In the genomic region with DNA sequence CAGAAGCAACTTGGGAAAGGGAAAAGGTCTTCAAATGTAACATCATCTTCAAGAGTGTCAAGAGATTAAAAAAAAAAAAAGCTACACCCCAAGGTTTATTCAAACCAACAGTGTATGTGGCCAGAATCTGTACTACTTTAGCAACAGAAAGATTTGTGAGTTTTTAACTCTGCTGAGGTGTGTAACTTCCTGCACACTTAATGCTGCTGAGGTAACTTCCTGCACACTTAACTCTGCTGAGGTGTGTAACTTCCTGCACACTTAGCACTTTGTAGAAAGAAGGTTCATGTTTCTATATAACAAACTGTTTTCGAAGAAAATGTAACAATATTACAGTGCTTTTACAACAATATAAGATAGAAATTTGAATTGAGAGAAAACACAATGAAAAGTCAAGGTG, we compare ENCODE assay signal across 14 mouse cellular contexts.
"Had no signal": no experiment of that assay in that cellular context is flagged by ENCODE, and none has a peak within 500 bp of the region (broad histone marks: within the 10 kb centered on the region; RNA-seq: fewer than 3 reads in every experiment).

No protein-coding gene starts in this region.

- ATAC-seq: liver, postnatal 0 days; lung, postnatal 0 days; midbrain, embryonic 16.5 days had no signal

- DNase-seq: liver, postnatal 0 days; lung, adult 2 months; lung, postnatal 14 days; lung, postnatal 36 days; midbrain, embryonic 14.5 days; retina, postnatal 1 day; right cerebral cortex, adult 18-20 months; right cerebral cortex, postnatal 25 days; right cerebral cortex, postnatal 4 days; spleen, adult 18-20 months; thymus, adult 18-20 months; thymus, postnatal 25 days had no signal
